Mouse (Mus musculus) inflammation-experienced regulatory T-cells, adult 6 months (primary cell): ENCODE results near the gene Elob. TPM values are rescaled to one million over a fixed set of nuclear protein-coding genes. Genes with fewer than 3 reads are reported as not detected.

ENCODE experiments used
- ATAC-seq: one replicate; pipeline ENCODE4 v1.8.0; 2017
- polyA plus RNA-seq, 3 experiments: library from polyadenylated mRNA; unstranded; fragments of 100-300 nt; shearing (Covaris generic); gene quantifications; one replicate each; pipeline ENCODE4 v1.2.1; 2017

Gene Elob
- polyA plus RNA-seq, 3 experiments from 2014 or later, result 674 to 762 (median 707) TPM

DNA sequence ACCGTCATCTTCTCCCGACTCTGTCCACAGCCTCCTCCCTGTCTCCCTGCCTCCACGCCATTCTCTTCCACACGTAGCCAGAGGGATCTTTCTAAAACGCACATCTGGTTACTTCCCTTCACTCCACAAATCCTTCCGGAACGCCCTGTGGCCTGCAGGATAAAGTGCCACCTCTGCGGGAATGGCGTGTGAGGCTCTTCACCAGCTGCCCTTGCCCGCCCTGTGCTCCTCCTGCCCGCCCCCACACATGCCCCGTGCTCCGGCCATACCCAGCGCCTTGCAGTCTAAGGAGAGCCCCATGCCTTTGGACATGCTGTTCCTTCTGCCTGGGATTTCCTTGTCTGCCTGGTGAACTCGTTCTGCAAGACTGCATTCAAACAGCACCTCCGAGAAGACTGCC is 5.9 kb downstream of the Elob start:
- ATAC-seq, result no peak

DNA sequence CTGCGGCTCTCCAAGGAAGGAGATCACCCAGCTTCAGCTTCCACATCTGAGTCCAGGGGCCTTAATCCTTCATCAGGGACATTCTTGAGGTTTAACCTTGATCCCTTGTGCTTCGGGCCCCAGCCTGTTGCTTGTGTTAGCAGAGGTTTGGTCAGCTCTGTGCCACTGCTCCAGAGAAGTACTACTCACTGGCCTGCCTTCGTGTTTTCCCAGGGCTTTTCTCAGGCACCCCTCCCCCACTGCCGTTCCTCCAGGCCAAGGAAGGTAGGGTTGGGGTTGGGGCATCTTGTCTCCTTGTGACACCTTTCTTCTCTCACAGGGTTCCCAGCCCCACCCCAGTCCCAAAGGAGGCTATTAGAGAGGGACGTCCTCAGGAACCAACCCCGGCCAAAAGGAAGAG is 6.8 kb downstream of the Elob start:
- ATAC-seq, result no peak

DNA sequence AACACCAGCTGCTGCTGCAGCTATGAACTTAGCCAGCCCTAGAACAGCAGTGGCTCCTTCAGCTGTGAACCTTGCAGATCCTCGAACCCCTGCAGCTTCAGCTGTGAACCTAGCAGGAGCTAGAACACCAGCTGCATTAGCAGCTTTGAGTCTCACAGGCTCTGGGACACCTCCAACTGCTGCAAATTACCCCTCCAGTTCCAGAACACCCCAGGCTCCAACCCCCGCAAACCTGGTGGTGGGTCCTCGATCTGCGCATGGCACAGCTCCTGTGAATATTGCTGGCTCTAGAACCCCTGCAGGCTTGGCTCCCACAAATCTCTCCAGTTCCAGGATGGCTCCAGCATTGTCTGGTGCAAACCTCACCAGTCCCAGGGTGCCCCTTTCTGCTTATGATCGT is 8.2 kb downstream of the Elob start:
- ATAC-seq, result no peak

DNA sequence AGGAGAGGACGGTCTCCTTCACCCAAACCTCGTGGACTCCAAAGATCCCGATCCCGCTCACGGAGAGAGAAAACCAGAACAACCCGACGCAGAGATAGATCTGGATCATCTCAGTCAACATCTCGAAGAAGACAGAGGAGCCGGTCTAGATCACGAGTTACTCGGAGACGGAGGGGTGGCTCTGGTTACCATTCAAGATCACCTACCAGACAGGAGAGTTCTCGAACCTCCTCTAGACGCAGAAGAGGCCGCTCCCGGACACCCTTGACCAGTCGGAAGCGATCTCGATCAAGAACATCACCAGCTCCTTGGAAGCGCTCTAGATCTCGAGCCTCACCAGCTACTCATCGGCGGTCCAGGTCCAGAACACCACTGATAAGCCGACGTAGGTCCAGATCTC is 9.7 kb downstream of the Elob start:
- no peak for ATAC-seq

DNA sequence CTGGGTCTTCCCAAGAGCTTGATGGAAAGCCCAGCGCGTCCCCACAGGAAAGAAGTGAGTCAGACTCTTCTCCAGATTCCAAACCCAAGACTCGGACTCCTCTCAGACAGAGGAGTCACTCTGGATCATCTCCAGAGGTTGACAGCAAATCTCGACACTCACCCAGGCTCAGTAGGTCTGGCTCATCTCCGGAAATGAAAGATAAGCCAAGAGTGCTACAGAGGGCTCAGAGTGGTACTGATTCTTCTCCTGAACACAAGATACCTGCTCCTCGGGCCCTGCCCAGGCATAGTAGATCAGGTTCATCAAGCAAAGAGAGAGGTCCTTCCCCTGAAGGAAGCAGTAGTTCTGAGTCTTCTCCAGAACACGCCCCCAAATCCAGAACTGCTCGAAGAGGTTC is 10.4 kb downstream of the Elob start:
- no peak for ATAC-seq

DNA sequence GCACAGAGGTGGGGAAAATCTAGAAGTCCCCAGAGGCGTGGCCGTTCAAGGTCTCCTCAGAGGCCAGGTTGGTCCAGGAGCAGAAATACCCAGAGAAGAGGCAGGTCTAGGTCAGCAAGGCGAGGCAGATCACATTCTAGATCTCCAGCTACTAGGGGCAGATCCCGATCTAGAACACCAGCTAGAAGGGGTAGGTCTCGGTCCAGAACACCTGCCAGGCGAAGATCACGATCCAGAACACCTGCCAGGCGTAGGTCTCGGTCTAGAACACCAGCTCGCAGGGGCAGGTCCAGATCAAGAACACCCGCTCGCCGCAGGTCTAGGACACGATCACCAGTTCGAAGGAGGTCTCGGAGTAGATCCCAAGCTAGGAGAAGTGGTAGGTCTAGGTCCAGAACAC is 13.3 kb downstream of the Elob start:
- no peak for ATAC-seq

DNA sequence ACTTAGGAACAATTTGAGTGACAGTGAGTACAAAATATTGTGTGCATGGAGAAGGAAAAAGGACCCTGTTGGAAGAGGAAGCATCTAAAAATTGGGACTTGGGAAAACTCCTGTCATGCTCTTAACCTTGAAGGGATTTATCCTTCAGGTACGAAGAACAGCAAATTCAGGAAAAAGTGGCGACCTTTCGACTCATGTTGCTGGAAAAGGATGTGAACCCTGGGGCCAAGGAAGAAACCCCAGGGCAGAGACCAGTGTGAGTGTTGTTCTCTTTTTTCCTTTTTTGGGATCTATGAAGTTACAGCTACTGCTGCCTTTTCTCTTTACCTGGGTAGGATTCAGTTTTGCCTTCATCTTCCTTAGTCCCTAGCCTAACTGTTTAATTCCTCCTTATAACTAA is 21.0 kb downstream of the Elob start:
- no peak for ATAC-seq

DNA sequence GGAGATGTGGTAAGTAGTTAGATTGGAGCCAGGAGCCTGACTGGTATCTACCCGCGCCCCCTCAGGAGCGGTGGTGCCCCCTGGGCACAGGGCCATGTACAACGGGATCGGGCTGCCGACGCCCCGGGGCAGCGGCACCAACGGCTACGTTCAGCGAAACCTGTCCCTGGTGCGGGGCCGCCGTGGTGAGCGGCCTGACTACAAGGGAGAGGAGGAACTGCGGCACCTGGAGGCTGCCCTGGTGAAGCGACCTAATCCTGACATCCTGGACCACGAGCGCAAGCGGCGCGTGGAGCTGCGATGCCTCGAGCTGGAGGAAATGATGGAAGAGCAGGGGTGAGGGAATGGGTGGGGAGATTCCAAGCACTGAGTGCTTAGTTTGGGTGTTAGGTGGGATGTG is 22.1 kb downstream of the Elob start:
- ATAC-seq, result no peak

DNA sequence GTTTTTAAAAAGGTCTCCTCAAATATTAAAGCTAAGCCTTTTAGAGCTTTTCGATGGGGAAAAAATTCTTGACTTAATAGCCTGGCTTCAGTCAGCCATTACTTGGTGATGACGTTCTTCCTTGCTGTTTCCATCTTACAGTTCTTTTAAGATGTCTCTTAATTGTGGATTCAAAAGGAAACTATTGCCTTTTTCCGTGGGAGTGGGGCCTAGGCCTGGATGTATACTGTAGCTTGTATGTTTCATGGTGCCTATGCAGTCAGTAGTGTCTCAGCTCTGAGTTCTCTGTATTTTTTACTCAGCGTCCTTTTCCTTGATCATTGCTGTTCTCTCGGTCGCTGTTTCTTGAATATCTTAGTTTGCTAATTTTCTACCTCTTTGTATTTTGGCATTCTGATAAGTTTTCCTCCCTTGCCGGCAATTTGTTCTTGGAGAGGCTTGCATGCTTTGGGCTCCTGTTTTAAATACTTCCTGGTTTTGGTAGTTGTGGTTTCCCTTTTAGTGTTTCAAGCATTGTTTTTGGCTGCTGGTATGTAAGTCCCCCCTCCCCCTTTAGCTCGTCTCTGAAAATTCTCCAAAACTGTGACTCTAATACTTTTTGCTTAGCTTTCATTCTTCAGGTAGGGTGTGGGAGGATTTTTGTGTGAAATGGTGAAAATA is 24.4 kb downstream of the Elob start:
- ATAC-seq, result peak; percentile 8

DNA sequence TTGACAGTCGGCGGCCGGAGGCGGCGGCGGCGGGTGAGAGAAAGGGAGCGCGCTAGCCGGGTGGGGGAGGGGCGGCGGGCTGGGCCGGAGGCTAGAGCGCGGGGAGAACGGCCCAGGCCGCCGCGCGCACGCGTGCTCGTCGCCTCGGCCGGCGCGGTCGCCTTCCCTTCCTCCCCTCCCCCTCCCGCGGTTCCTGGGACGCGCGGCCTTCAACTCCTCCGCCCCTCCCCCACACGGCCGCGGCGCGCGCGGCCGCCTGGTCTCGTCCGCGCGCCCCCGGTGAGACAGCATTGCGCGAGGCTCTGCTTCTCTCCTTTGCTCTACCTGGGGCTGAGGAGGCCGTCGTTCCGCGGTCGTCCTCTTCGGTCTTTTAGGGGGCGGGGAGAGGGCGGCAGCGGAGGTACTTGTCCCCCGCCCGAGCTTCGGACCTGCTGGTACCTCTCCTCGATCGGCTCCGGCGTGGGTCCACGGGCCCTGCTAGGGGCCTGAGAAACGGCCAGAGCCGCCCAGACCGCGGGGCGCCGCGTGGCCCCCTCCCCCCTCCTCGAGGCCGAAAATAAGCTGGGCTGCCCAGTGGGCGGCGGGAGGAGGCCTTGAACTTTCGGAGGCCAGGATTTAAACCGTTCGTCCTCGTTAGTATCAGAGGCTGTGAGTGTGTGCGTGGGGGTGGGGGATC is 25.4 kb downstream of the Elob start:
- ATAC-seq, result no peak

DNA sequence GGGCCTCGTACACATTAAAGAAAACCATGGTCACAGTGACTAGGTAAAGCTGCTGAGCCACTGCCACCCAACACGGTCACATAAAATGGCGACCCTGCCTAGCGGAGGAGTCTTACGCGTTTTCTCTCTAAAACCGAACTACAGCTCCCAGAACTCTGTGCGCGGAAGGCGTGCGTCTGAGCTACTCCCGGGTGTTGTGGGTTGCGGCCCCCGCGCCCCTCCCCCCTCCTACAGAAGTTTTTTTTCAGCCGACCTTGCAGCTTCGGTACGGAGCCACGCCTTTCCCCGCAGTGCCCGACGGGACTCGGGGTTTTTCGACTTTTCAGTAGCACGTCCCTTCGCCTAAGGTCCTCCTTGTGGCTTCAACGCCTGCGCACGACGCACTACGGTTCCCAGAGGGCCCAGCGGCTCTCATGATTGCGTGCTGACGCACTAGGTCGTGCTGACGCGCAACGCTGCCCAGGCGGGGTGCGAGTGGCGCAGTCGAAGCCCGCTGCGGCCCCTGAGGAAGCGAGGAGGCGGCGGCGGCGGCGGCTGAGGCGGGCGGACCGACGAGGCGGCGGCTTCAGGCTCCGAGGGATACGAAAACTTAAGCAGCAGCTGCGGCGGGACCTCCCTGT is 26.1 kb downstream of the Elob start:
- ATAC-seq, result peak; percentile 87

DNA sequence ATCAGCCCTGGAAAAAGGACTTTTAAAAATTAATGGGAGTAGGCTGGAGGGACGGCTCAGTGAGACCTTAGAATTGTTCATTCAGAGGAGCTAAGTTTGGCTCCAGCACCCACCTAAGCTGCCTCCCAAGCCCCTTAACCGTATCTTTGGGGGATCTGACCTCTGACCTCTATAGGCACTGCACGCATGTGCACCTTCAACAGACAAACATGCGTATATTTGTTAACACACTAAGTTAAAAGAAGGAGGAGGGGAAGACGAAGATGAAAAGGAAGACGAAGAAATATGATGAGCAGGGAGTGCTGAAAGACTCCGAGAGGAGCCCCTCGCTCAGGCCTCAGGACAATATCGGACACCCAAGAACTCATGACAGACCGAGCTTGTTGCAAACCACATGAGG is 27.3 kb downstream of the Elob start:
- no peak for ATAC-seq

DNA sequence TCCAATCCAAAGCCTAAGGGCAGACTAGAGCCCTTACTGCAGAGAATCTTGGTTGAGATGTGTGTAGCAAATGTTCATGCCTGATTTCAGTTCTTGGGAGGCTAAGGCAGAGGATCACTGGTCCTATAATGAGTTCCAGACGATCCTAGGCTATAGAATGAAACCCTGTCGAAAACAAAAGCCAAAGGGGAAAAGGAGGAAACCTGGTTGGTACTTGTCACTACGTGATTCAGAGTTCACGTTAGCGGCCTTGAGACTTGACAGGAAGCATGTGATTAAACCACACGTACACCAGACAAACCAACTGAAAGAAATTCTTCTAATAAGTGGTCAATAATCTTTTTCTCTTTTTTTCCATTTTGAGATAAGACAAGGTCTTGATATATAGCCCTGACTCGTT is 31.6 kb downstream of the Elob start:
- peak; percentile 95 for ATAC-seq

DNA sequence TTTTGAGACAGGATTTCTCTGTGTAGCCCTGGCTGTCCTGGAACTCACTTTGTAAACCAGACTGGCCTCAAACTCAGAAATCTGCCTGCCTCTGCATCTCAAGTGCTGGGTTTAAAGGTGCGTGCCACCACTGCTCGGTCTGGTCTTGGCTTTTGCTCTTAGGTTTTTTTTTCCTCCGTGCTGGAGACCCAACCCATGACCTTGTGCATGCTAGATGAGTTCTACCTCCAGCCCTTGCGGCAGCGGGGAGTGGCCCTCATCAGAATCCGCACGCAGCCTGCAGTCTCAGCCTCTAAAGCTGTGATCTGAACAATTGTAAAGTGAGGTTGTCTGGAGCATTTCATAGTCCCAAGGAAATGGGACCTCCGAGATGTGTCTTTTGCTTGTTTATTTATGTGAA is 33.6 kb downstream of the Elob start:
- no peak for ATAC-seq

DNA sequence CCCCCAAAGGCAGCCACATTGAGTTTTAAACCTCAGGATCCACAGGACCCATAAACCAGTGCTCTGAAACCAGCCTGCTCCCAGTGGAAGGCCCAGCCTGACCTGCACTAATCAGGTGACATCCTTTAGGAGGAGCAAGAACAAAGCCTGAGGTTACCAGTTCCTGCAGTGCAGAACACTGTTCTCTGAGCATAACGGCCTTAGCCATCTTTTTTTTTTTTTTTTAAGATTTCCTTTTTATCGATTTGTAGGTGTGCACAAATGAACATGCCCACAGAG is 37.9 kb downstream of the Elob start:
- ATAC-seq, result peak; percentile 27

DNA sequence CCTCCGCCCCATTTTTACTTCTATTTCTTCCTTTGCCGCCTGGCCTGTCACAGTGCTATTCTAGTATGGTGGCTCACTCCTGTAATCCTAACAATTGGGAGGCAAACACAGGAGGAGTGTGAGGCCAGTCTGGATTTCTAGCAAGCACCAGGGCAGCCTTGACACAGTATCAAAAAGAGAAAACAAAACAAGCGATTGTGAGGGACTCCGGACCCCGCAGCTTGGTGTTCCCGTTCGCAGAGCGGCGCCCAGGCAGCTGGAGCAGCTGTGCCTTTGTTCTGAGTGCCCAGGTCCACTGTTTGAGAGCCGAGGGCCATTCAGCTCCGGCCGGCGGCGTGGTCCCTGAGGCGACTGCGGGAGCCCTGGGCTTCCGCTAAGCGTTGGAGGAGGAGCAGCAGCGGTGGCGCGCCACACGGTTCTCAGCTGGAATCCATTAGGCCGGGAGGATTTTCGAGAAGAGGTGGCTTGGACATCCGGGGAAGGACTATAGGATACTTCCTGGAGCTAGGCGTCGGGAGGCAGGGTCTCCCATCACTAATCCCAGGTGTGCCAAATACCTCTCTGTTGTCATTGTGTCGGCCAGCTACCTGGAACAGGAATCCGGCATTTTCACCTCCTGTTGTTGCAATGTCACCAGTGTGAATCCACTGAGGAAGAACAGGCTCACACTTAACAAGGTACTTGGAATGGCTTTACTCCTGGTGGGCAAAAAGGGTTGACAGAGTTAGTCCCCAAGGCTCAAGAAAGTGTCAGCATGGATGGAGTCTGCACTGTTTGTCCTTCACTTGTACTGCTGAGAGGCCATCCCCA is 38.5 kb downstream of the Elob start, which contains the start of gene Srrm2:
TSS of gene Srrm2 (plus strand) at position 264 of the 810 bp plus-strand sequence.
- ATAC-seq, result peak; percentile 27

DNA sequence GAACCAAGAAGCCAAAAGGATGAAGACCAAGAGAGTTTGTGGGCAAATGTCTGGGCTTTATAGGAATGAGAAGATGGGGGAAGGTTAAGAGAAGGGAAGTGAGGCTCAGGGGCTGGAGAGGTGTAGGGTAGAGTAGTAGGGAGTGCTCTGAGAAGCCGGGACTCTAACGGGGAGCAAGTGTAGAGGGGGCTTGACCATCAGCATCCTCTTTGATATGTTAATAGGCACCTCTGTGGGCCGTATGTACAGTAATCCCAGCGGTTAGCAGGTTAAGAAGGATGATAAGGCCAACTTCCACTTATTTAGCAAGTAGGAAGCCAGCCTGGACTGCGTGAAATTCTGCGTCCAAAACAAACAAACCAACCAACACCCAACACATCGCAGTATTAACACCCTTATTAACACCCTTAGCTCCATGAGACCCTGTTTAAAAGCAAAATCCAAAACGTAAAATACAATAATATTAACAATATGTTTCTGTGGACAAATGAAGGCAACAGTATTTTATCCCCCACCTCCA is 39.1 kb downstream of the Elob start:
- no peak for ATAC-seq

DNA sequence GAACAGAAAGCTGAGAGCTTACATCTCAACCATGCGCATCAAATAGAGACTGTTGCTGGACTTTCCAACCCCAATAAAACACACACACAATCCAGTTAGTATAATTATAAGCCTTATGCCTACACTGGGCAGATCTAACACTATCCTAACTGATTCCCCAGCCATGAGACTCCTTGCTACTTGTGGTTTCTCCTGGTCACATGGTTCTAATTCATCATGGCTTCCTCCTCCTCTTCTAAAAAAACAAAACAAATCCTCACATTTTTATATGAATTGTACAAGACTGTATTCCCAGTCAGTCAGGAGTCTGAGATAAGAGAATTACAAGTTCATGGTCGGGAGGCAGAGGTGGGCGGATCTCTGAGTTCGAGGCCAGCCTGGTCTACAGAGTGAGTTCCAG is 40.0 kb downstream of the Elob start:
- no peak for ATAC-seq

DNA sequence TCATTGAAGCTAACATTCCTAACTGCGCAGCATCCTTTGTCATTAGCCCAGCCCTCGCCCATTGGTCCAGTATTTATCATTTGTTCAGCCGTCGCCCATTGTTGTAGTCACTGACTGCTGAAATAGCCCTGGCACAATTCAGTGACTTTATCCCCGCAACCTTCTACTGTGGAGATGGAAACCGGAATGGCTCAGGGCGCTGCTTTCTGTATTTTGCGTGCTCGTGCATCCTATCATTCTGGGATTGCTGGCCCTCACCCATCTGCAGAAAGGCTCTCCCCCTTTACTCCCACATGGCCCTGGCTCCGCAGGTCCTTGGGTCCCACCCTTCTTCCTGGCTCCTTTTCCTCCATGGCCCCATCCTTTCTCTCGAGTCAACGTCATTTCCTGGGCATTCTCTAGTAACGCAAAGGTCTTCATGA is 42.4 kb downstream of the Elob start:
- ATAC-seq, result peak; percentile 25

DNA sequence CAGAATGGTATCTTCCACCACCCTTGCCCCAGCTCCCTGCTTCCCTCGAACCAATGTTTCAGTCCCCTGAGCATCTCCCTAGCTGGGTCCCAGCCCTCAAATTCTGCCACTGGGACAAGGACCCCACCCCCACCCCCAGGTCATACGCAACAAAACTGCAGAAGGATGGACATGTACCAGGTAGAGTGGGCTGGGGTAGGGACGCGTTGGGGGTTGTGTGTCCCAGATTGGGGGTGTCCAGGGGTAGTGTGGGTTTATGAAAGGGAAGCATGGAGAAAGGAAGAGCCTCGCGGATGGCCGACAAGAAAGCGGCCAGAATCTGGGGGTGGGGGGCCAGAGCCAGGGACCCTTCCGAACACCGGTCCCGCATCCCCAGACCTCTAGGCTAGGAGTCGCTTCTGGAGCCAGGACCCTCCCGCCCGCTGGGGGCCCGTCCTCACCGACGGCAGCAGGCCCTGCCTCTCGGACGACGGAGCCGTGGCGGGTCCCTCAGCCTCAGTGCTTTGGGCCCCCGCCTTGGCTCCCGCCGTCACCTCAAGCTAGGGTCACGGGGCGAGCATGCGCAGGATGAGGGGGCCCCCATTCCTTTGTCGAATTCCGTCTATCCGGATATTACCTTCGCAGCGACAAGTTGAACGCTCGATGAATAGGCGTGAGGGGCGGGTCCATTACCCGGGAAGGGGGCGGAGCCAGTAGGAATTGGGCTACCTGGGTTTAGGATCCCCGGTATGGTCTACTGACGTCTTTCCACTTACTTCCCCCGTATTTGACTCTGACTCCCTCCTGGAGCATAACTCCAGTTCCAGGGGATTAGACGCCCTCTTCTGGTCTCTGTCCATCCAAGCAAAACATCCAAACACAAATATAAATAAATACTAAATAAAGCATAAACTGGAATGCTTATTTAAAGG is 43.1 kb downstream of the Elob start, which contains the start of gene Flywch2:
TSS of gene Flywch2 (minus strand) at position 521 of the 911 bp plus-strand sequence.
- ATAC-seq, result peak; percentile 93

DNA sequence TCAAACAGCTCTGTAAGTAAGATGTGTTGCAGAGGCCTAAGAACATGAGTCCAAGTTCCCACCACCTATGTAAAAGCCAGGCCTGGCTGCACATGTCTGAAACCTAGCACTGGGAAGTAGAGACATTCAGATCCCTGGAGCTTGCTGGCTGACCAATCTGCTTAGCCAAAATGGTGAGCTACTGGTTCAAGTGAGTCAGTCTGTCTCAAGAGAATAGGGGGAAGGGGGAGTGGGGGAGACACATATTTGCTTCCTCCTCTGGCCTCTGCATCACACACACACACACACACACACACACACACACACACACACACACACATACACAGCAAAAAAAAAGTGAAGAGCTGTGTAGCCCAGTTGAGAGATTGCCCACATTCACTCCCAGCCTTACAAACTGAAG is 45.6 kb downstream of the Elob start:
- ATAC-seq, result no peak

DNA sequence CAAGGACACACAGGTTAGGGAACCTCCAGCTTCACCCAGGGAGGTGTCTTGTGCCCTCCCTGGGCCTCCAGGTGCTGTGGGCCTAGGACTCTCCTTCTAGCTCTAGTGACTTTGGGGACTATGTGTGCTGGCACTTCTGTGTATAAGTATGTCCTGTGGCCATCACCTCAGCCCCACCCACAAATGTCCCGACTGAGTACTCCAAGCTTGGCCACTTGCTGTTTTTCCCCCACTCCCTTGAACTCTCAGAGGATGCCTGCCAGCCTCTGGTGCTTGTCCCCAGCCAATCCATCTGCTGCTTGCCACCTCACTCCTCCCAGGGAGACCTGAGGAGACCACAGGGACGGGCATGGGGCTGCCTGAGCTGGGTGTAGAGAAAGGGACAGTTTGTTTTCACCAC is 50.5 kb downstream of the Elob start:
- ATAC-seq, result no peak
